Mouse (Mus musculus): ENCODE data around the gene Mettl1.

The Mettl1 gene

DNA sequence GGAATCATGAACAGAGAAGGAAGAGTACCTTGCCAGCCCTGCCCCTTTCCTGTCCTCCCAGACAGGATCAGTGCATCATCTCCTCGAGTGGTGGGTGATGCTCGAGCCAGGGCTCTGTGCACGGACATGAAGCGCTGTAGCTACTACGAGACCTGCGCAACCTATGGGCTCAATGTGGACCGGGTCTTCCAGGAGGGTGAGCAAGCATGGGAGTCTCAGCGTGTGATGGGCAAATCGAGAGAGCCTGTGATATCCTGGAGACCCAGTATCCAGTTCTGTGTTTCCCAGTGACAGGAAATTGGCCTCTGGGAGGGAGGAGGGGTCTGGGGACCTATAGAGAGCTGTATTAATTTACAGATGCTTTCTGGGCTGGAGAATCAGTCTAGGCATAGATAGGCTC, 43.8 kb downstream of the Mettl1 start:
- no peak for DNase-seq (ENCODE audit: low read depth)

DNA sequence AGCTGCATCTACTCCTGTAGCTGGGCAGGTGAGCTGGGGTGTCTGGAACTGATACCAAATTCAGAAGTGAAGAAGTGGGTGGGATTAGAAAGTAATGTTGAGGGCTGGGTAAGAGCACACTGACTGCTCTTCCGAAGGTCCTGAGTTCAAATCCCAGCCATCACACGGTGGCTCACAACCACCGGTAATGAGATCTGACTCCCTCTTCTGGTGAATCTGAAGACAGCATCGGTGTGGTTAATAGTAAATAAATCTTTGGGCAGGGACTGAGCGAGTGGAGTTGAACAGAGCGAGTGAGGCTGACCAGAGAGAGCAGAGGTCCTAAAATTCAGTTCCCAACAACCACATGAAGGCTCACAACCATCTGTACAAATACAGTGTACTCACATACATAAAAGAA, 44.4 kb downstream of the Mettl1 start:
- no peak for DNase-seq (ENCODE audit: low read depth)

- no peak for DNase-seq (ENCODE audit: low read depth)
Observed at GRCm38 (mm10) chr10:127090560-127091411, 49.6 kb downstream of the Mettl1 start.

- no peak for DNase-seq (ENCODE audit: low read depth)
Observed at GRCm38 (mm10) chr10:127091507-127092396, 50.5 kb downstream of the Mettl1 start.

- no peak for DNase-seq (ENCODE audit: low read depth)
Observed at GRCm38 (mm10) chr10:127092742-127093141, 51.5 kb downstream of the Mettl1 start.

- peak; percentile 91 for DNase-seq (ENCODE audit: low read depth)
Observed at GRCm38 (mm10) chr10:127094382-127094802, 53.2 kb downstream of the Mettl1 start.

All from NIH3T3 (cell line).